Mouse (Mus musculus) lung, embryonic 15.5 days (tissue): ENCODE data around the gene Slc25a36. TPM values are rescaled to one million over a fixed set of nuclear protein-coding genes. Genes with fewer than 3 reads are reported as not detected.

Source experiments
- ATAC-seq: fragments of 200-750 bp; cut with Nextera tagmentation; 2 replicates; pipeline ENCODE4 v1.8.0; 2017; ENCODE audit warnings: moderate number of reproducible peaks, borderline replicate concordance; ENCODE audit not compliant: low FRiP score, low TSS enrichment; ENCODE audit errors: extremely low read depth
- H3K27ac ChIP-seq: fragments of 300-500 bp; sonication (generic); 2 replicates; pipeline ENCODE4 v1.5.1; 2015; ENCODE audit warnings: moderate library complexity, mild to moderate bottlenecking, inconsistent platforms
- H3K27me3 ChIP-seq: fragments of 300-500 bp; sonication (generic); 2 replicates; pipeline ENCODE4 v1.6.1; 2015; ENCODE audit warnings: inconsistent platforms
- H3K36me3 ChIP-seq: fragments of 300-500 bp; sonication (generic); 2 replicates; pipeline ENCODE4 v1.6.1; 2015; ENCODE audit warnings: inconsistent platforms
- H3K4me1 ChIP-seq: fragments of 300-500 bp; sonication (generic); 2 replicates; pipeline ENCODE4 v1.6.1; 2015; ENCODE audit warnings: inconsistent platforms
- H3K4me2 ChIP-seq: fragments of 300-500 bp; sonication (generic); 2 replicates; pipeline ENCODE4 v1.6.1; 2015; ENCODE audit warnings: inconsistent platforms, mild to moderate bottlenecking, moderate library complexity
- H3K4me3 ChIP-seq: fragments of 300-500 bp; sonication (generic); 2 replicates; pipeline ENCODE4 v1.5.1; 2015; ENCODE audit warnings: mild to moderate bottlenecking, inconsistent platforms
- H3K9ac ChIP-seq: fragments of 300-500 bp; sonication (generic); 2 replicates; pipeline ENCODE4 v1.6.1; 2015; ENCODE audit warnings: inconsistent platforms
- H3K9me3 ChIP-seq: fragments of 300-500 bp; sonication (generic); 2 replicates; pipeline ENCODE4 v1.6.1; 2016; ENCODE audit warnings: inconsistent platforms
- WGBS: fragments of 180-500 bp; shearing (Covaris S2); methylation state at CpG from one replicate; pipeline ENCODE4 v1.1.7; 2015; 5-methylcytosine and 5-hydroxymethylcytosine counted together
- polyA plus RNA-seq: library from polyadenylated mRNA; unstranded; fragments of >200 nt; fragmentation: Nextera tagmentation; extraction: Ambion mirVana; gene quantifications from 2 replicates; pipeline ENCODE4 v1.2.1, GENCODE M21; 2015

The Slc25a36 gene
- polyA plus RNA-seq, 1 experiment from 2014 or later, result 74.0 TPM

DNA sequence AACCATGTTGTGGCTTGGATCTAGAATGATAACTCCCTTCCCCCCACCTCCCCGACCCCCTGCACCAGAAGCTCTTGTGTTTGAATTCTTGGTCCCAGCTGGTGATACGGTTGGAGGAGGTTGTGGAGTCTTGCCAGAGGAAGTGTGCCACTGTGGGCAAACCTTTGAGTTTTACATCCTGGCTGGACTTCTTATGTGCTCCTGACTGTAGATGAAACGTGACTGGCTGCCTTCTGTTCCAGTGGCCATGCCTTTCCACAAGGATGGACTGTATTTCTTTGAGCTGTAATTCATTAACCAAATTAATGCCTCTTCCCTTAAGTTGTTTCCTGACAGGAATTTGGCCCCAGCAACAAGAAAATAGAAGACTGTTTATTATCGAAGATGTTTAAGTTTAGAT lies 26.2 kb upstream of the Slc25a36 start:
- no peaks in the 10 kb centered on the region for H3K36me3 ChIP-seq
- no peaks in the 10 kb centered on the region for H3K4me1 ChIP-seq
- H3K4me3 ChIP-seq, result no peak overlapping the region
- no peak overlapping the region for H3K27ac ChIP-seq
- no peak for ATAC-seq
- H3K9me3 ChIP-seq, result no peaks in the 10 kb centered on the region
- 62% methylated on average over 4 of the region's 4 CpGs for WGBS
- no peaks in the 10 kb centered on the region for H3K27me3 ChIP-seq
- no peak overlapping the region for H3K9ac ChIP-seq
- H3K4me2 ChIP-seq, result no peak overlapping the region

DNA sequence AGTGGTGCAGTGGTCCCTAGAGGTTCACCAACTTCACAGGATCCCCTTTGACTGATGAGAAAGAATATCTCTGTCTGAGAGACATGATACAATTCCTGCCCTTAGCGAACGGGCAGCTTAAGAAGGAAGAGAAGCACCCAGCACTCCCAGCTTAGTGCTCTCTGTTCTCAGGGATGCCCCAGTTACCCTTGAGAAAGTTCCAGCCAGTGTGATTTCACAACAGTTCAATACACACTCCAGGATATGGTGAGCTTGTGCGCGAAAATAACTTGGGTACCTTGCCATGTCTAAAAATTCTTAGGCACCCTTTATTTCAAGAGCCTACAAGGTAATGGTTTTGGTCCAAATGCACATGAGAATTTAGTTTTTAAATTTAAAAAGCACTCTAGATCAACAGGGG lies 24.9 kb upstream of the Slc25a36 start:
- H3K4me1 ChIP-seq, result no peaks in the 10 kb centered on the region
- no peak overlapping the region for H3K9ac ChIP-seq
- no peaks in the 10 kb centered on the region for H3K36me3 ChIP-seq
- H3K27ac ChIP-seq, result no peak overlapping the region
- H3K4me3 ChIP-seq, result no peak overlapping the region
- 81% methylated on average over 4 of the region's 4 CpGs for WGBS
- H3K9me3 ChIP-seq, result no peaks in the 10 kb centered on the region
- no peak overlapping the region for H3K4me2 ChIP-seq
- ATAC-seq, result no peak
- no peaks in the 10 kb centered on the region for H3K27me3 ChIP-seq

DNA sequence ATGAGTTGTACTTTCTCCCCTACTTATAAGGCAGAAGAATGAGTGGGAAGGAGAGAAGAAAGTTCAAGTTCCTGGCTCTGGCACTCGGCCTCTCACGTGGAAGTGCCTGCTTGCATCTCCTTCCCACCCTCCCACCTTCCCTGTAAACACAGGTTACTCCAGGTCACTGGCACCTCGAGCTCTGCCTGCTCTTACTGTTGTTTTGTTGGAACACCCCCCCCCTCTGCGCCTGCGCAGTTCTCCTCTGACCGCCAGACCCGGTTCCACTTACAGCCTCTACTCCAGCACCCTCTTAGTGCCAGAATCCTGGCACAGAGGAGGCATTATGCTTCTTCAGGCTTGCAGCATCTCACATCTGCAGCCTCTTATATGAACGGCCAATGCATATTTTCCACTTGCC lies 22.2 kb upstream of the Slc25a36 start:
- 38% methylated on average over 8 of the region's 8 CpGs for WGBS

DNA sequence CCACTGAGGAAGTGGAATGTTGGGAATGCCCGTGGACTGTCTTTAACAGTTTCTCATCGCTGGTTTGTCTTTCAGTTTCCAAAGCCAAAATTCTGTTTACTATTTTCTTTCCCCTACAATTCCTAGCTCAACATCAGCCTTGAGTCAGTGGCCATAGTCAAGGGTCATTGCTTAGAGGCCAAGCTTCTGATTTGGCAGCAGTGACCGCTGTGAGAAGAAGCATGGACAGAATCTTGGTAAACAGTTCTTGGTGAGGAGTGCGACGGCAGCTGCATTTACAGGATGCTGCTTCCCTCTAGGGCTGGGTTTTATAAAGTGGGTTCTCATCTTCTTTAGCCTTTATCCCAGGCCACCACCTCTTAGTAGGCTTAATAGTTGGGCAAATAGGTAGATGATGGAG lies 19.0 kb upstream of the Slc25a36 start:
- no peaks in the 10 kb centered on the region for H3K36me3 ChIP-seq
- no peak for ATAC-seq
- no peak overlapping the region for H3K4me2 ChIP-seq
- WGBS, result 82% methylated on average over 5 of the region's 5 CpGs
- H3K4me3 ChIP-seq, result no peak overlapping the region
- no peaks in the 10 kb centered on the region for H3K27me3 ChIP-seq
- H3K9ac ChIP-seq, result no peak overlapping the region
- H3K4me1 ChIP-seq, result no peaks in the 10 kb centered on the region
- no peaks in the 10 kb centered on the region for H3K9me3 ChIP-seq
- no peak overlapping the region for H3K27ac ChIP-seq

More for the DNA sequence above, 22.2 kb upstream of the Slc25a36 start:
- H3K9ac ChIP-seq, result no peak overlapping the region
- H3K9me3 ChIP-seq, result no peaks in the 10 kb centered on the region
- H3K4me1 ChIP-seq, result no peaks in the 10 kb centered on the region
- H3K4me2 ChIP-seq, result no peak overlapping the region
- ATAC-seq, result no peak
- no peak overlapping the region for H3K27ac ChIP-seq
- H3K27me3 ChIP-seq, result no peaks in the 10 kb centered on the region
- H3K36me3 ChIP-seq, result no peaks in the 10 kb centered on the region
- no peak overlapping the region for H3K4me3 ChIP-seq

DNA sequence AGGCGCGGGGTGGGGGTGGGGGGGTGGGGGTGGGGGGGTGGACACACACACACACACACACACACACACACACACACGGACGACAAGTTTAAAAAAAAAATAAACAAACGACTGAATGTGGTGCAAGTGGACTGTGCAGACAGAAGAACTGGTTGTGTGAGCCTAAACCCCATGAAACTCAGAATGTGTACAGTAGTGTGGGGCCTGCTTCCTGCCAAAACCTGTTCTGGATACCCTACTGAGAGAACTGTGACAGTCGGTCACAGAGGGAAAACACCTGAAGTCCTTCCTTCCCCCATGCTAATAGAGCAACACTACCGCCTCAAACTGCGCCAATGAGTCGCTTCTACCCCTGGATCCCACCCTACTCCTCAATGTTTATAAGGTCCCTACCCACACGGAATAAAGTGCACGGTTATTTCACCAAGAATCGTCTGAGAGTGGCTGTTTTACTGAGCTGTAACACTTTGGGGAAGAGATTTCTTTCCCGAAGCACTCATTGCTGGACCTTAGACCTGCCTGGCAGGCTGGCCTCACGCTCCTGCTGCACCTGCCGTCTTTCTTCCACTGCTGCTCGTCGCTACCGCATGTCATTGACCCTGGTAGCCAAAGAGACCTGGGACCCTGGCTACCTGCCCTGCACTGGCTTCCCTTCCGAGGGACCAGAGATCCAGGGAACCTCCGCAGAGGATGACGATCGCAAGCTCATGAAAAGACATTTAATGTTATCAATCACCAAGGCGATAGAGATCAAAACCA lies 13.2 kb upstream of the Slc25a36 start:
- Histone ChIP-seq H3K9me3 (no peaks in the 10 kb centered on the region), H3K4me3 (no peak overlapping the region), H3K36me3 (no peaks in the 10 kb centered on the region), H3K4me2 (no peak overlapping the region), H3K4me1 (no peaks in the 10 kb centered on the region), H3K27ac (no peak overlapping the region), H3K9ac (no peak overlapping the region), H3K27me3 (no peaks in the 10 kb centered on the region)
- ATAC-seq, result no peak
- WGBS, result 40% methylated on average over 23 of the region's 23 CpGs

DNA sequence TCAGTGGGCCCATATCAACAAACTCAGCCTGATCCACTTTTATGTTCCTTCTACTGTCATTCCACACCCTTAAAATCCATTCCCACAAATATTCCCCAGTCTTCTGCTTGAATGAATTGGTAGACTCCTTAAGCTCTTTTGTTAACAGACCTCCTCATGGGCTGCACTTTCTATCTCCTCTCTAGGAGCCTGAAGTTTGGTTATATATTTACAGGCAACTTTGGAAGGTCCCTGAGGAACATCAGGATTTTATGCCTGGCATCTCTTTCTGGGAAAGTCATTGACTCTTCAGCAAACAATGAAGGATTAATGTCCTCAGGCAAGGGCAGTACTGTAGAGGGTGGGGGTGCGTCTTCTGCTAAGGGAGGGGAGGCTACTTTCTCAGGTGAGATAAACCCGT lies 10.5 kb upstream of the Slc25a36 start:
- Histone ChIP-seq H3K36me3 (no peaks in the 10 kb centered on the region), H3K4me2 (no peak overlapping the region)

DNA sequence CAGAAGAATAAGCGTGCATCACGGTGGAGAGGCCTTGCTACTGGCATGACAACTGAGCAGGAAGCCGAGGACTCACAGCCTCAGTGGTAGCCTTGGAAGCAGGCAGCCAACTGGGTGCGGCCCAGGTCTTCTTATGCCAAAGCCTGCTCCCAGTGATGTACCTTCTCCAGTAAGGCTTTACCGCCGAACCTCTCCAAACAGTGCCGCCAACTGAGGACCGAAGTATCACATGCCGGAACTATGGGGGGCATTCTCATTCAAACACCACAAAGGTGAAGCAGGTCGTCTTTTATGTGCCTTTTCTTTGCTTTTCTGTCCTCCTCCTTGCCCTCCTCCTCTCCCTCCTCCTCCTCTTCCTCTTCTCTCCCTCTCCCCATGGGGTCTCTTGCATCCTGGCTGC lies 3.3 kb upstream of the Slc25a36 start:
- H3K27me3 ChIP-seq, result no peaks in the 10 kb centered on the region
- 82% methylated on average over 10 of the region's 10 CpGs for WGBS
- peaks cover 6% of the 10 kb centered on the region for H3K4me1 ChIP-seq
- H3K4me2 ChIP-seq, result no peak overlapping the region
- no peaks in the 10 kb centered on the region for H3K9me3 ChIP-seq
- no peak for ATAC-seq
- no peak overlapping the region for H3K4me3 ChIP-seq
- H3K9ac ChIP-seq, result no peak overlapping the region
- no peaks in the 10 kb centered on the region for H3K36me3 ChIP-seq
- H3K27ac ChIP-seq, result no peak overlapping the region

More for the DNA sequence above, 10.5 kb upstream of the Slc25a36 start:
- Histone ChIP-seq H3K4me3 (no peak overlapping the region), H3K9me3 (no peaks in the 10 kb centered on the region), H3K9ac (no peak overlapping the region), H3K27me3 (no peaks in the 10 kb centered on the region), H3K4me1 (no peaks in the 10 kb centered on the region), H3K27ac (no peak overlapping the region)
- ATAC-seq, result no peak
- 61% methylated on average over 2 of the region's 2 CpGs for WGBS

DNA sequence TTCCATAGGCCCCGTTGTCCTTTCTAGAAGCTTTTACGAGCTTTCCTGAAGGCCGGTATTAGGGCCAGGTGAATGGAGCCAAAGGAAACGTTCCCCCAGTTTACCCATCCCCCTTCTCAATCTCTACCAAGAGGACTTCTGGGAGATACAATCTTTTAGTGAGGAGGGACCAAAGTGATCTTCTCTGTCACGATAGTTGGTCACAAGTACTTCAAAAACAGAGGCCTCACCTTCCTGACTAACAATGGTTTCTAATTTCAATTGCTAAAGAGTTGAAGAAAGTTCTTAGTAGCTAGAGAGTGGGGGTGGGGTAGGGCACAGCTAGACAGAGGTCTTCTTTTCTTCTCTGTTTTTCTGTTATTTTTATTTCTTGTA lies 2.6 kb upstream of the Slc25a36 start:
- no peak overlapping the region for H3K27ac ChIP-seq
- no peak overlapping the region for H3K4me2 ChIP-seq
- ATAC-seq, result no peak
- no peaks in the 10 kb centered on the region for H3K27me3 ChIP-seq
- no peak overlapping the region for H3K9ac ChIP-seq
- H3K4me3 ChIP-seq, result no peak overlapping the region
- peaks cover 12% of the 10 kb centered on the region for H3K4me1 ChIP-seq
- no peaks in the 10 kb centered on the region for H3K36me3 ChIP-seq
- no peaks in the 10 kb centered on the region for H3K9me3 ChIP-seq
- 31% methylated on average over 5 of the region's 5 CpGs for WGBS

DNA sequence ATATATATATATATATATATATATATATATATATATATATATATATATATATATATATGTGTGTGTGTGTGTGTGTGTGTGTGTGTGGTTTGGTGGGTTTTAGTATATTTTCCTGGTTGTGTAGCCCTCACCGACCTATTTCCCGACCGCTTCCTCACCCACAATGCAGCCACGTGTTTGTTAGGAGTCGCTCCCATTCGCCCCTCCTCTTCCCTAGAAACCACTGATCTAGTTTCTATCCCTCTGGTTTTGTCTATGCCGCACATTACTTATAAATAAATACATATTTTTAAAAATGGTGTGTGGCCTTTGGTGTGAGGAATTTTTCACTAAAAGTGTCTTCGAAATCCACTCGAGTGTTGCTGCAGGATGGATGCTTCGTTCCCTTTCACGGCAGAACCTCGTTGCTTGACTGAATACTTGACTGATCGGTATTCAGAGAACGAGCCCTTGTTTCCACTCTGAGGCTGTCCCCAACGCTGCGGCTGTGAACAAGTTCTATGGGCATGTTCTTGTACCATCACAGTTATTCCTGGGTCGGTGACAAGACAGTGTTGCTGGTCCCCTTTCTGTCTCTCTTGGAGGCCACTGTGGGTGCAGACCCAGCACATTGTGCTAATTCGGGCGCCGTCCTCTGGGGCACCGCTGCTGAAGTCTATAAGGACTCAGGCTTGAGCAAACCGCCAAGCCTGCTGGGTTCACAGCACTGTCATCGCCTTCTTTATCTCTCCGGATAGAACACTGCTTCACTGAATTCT lies 2.0 kb upstream of the Slc25a36 start:
- ATAC-seq, result no peak
- no peak overlapping the region for H3K4me2 ChIP-seq
- H3K4me3 ChIP-seq, result no peak overlapping the region
- H3K9ac ChIP-seq, result no peak overlapping the region
- no peaks in the 10 kb centered on the region for H3K27me3 ChIP-seq
- H3K9me3 ChIP-seq, result no peaks in the 10 kb centered on the region
- H3K27ac ChIP-seq, result no peak overlapping the region
- peaks cover 12% of the 10 kb centered on the region for H3K4me1 ChIP-seq
- H3K36me3 ChIP-seq, result no peaks in the 10 kb centered on the region
- WGBS, result 58% methylated on average over 24 of the region's 24 CpGs

DNA sequence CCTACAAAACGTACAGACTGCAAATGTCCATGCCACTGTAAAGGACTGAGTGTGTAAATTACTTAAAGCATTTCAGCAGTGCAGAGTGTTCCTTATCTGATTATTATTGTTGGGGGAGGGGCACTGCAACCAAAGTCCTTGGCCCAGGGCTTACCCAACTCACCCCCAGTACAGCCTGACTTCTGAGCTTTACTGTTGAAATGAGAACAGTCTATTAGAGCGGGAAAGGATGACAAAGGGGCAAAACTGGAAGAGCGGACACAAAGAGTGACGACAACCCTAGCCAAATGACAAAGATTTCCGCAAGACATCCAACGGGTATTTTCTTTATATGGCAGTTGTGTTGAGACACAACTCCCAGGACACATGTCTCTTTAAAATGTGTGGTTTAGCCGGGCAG lies 1.3 kb upstream of the Slc25a36 start:
- ATAC-seq, result no peak
- no peaks in the 10 kb centered on the region for H3K27me3 ChIP-seq
- H3K9me3 ChIP-seq, result no peaks in the 10 kb centered on the region
- H3K4me1 ChIP-seq, result peaks cover 12% of the 10 kb centered on the region
- H3K27ac ChIP-seq, result no peak overlapping the region
- H3K4me2 ChIP-seq, result no peak overlapping the region
- H3K9ac ChIP-seq, result no peak overlapping the region
- H3K4me3 ChIP-seq, result no peak overlapping the region
- no peaks in the 10 kb centered on the region for H3K36me3 ChIP-seq
- 72% methylated on average over 7 of the region's 7 CpGs for WGBS

DNA sequence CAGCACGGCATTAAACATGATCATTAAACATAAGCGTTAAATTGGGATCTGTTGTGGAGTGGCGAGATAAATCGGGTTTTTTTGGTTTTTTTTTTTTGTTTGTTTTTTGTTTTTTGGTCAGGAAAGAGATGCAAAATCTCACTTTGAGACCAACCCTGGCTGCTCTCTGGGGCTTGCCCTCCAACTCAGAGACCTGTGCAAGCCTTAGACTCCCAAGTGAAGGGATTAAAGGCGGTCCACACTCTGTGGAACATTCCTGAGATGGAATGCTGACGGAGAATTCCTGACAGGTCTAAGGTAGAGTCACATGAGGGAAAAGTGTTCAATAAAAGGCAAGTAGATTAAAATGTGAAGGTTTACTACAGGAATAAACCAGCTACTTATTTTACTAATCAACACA lies 549 bp upstream of the Slc25a36 start:
- H3K9ac ChIP-seq, result peak overlapping the region; percentile 50
- peak overlapping the region; percentile 78 for H3K4me2 ChIP-seq
- H3K4me1 ChIP-seq, result peaks cover 12% of the 10 kb centered on the region
- H3K4me3 ChIP-seq, result peak overlapping the region; percentile 95
- ATAC-seq, result no peak
- peak overlapping the region; percentile 94 for H3K27ac ChIP-seq
- H3K27me3 ChIP-seq, result no peaks in the 10 kb centered on the region
- WGBS, result 3% methylated on average over 6 of the region's 6 CpGs
- H3K36me3 ChIP-seq, result no peaks in the 10 kb centered on the region
- H3K9me3 ChIP-seq, result no peaks in the 10 kb centered on the region

DNA sequence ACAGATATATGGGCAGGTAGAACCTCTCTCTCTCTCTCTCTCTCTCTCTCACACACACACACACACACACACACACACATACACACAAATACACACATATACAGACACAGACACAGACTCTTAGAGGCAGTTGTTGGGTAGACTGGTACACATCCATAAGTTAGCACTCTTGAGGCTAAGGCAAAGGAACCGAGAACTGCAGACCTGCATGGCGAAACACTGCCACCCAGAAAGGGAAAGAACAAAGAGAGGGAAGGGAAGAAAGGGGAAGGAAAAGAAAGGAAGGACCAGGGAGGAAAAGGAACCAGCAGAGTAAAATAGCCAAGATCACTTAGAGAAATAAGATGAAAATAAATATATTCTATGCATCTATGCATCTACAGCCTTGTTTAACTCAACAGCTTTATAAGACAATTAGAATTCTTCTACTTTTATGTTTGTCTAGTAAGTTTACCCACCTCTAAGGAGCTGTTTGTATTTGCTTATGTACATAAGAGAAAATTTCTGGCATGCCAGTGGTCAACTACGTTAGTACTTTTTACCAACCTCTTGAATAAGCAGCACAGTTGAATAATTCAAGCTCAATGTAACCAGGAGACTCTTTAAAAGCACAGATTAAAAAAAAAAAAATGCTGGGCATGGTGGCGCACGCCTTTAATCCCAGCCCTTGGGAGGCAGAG lies 4.3 kb downstream of the Slc25a36 start:
- Histone ChIP-seq H3K9ac (no peak overlapping the region), H3K4me1 (peaks cover 28% of the 10 kb centered on the region), H3K4me3 (no peak overlapping the region), H3K27me3 (no peaks in the 10 kb centered on the region), H3K36me3 (no peaks in the 10 kb centered on the region), H3K9me3 (no peaks in the 10 kb centered on the region), H3K27ac (0 out of 2 replicates have a peak overlapping the region, but pooled peaks have one; percentile 24), H3K4me2 (no peak overlapping the region)
- ATAC-seq, result no peak
- 83% methylated on average over 5 of the region's 5 CpGs for WGBS
